Mouse (Mus musculus) heart, embryonic 15.5 days (tissue): ENCODE results near the gene Evi5. TPM values are rescaled to one million over a fixed set of nuclear protein-coding genes. Genes with fewer than 3 reads are reported as not detected.

ENCODE experiments used
- ATAC-seq: fragments of 200-750 bp; cut with Nextera tagmentation; replicated peaks from 2 replicates; pipeline ENCODE4 v1.8.0; 2017; ENCODE audit warnings: low read depth, moderate TSS enrichment; ENCODE audit not compliant: insufficient number of reproducible peaks, insufficient read depth, low FRiP score
- H3K27ac ChIP-seq: fragments of 300-500 bp; sonication (generic); 2 replicates; pipeline ENCODE4 v1.5.1; 2015; ENCODE audit warnings: mild to moderate bottlenecking, inconsistent platforms
- H3K27me3 ChIP-seq: fragments of 300-500 bp; sonication (generic); 2 replicates; pipeline ENCODE4 v1.6.1; 2015; ENCODE audit warnings: inconsistent platforms
- H3K36me3 ChIP-seq: fragments of 300-500 bp; sonication (generic); 2 replicates; pipeline ENCODE4 v1.6.1; 2015; ENCODE audit warnings: mild to moderate bottlenecking, inconsistent platforms
- H3K4me1 ChIP-seq: fragments of 300-500 bp; sonication (generic); replicated peaks from 2 replicates; pipeline ENCODE4 v1.6.1; 2015; ENCODE audit warnings: inconsistent platforms
- H3K4me2 ChIP-seq: fragments of 300-500 bp; sonication (generic); 2 replicates; pipeline ENCODE4 v1.6.1; 2015; ENCODE audit warnings: inconsistent platforms, mild to moderate bottlenecking, moderate library complexity
- H3K4me3 ChIP-seq: fragments of 300-500 bp; sonication (generic); 2 replicates; pipeline ENCODE4 v1.5.1; 2015; ENCODE audit warnings: mild to moderate bottlenecking, inconsistent platforms
- H3K9ac ChIP-seq: fragments of 300-500 bp; sonication (generic); 2 replicates; pipeline ENCODE4 v1.6.1; 2015; ENCODE audit warnings: mild to moderate bottlenecking, inconsistent platforms
- H3K9me3 ChIP-seq: fragments of 300-500 bp; sonication (generic); replicated peaks from 2 replicates; pipeline ENCODE4 v1.6.1; 2016; ENCODE audit warnings: inconsistent platforms
- WGBS: fragments of 180-500 bp; shearing (Covaris S2); methylation state at CpG from one replicate; pipeline ENCODE4 v1.1.7; 2015; ENCODE audit warnings: mixed read lengths; 5-methylcytosine and 5-hydroxymethylcytosine counted together
- polyA plus RNA-seq: library from polyadenylated mRNA; unstranded; fragments of >200 nt; fragmentation: Nextera tagmentation; extraction: Ambion mirVana; gene quantifications from 2 replicates; pipeline ENCODE4 v1.2.1, GENCODE M21; 2015

The Evi5 gene
- polyA plus RNA-seq, 1 experiment from 2014 or later: 44.9 TPM

GRCm38 (mm10) chr5:107772049-107772448, 102.9 kb downstream of the Evi5 start:
- WGBS: 67% methylated on average over 5 of the region's 5 CpGs
- 0 out of 2 replicates have a peak, but pooled peaks cover 2% of the 10 kb centered on the region for H3K9me3 ChIP-seq
- no peak overlapping the region for H3K9ac ChIP-seq

GRCm38 (mm10) chr5:107768224-107768623, 106.7 kb downstream of the Evi5 start:
- Histone ChIP-seq H3K9me3 (0 out of 2 replicates have a peak, but pooled peaks cover 2% of the 10 kb centered on the region), H3K4me1 (peaks cover 4% of the 10 kb centered on the region), H3K4me3 (no peak overlapping the region), H3K9ac (no peak overlapping the region), H3K36me3 (no peaks in the 10 kb centered on the region), H3K27me3 (no peaks in the 10 kb centered on the region), H3K4me2 (no peak overlapping the region), H3K27ac (no peak overlapping the region)
- ATAC-seq: no peak
- WGBS: 83% methylated on average over 1 of the region's 1 CpGs

More at GRCm38 (mm10) chr5:107772049-107772448, 102.9 kb downstream of the Evi5 start:
- ATAC-seq: no peak
- Histone ChIP-seq H3K27ac (no peak overlapping the region), H3K4me1 (no peaks in the 10 kb centered on the region), H3K4me2 (no peak overlapping the region), H3K4me3 (no peak overlapping the region), H3K27me3 (no peaks in the 10 kb centered on the region), H3K36me3 (no peaks in the 10 kb centered on the region)

GRCm38 (mm10) chr5:107765946-107766345, 109.0 kb downstream of the Evi5 start:
- ATAC-seq: no peak
- WGBS: 95% methylated on average over 4 of the region's 4 CpGs
- Histone ChIP-seq H3K4me2 (no peak overlapping the region), H3K4me3 (no peak overlapping the region), H3K4me1 (peaks cover 4% of the 10 kb centered on the region), H3K9ac (no peak overlapping the region), H3K27ac (no peak overlapping the region), H3K9me3 (0 out of 2 replicates have a peak, but pooled peaks cover 2% of the 10 kb centered on the region), H3K36me3 (no peaks in the 10 kb centered on the region), H3K27me3 (no peaks in the 10 kb centered on the region)

- H3K27me3 ChIP-seq: no peaks in the 10 kb centered on the region
- H3K27ac ChIP-seq: no peak overlapping the region
- WGBS: 52% methylated on average over 1 of the region's 1 CpGs
- peaks cover 4% of the 10 kb centered on the region for H3K4me1 ChIP-seq
- 0 out of 2 replicates have a peak, but pooled peaks cover 3% of the 10 kb centered on the region for H3K36me3 ChIP-seq
- H3K4me3 ChIP-seq: no peak overlapping the region
- ATAC-seq: no peak
- no peak overlapping the region for H3K4me2 ChIP-seq
- H3K9me3 ChIP-seq: 0 out of 2 replicates have a peak, but pooled peaks cover 2% of the 10 kb centered on the region
- H3K9ac ChIP-seq: no peak overlapping the region
These were observed 110.4 kb downstream of the Evi5 start for GRCm38 (mm10) chr5:107764486-107764885.

GRCm38 (mm10) chr5:107763674-107764073, 111.2 kb downstream of the Evi5 start:
- H3K27ac ChIP-seq: no peak overlapping the region
- H3K4me1 ChIP-seq: peaks cover 9% of the 10 kb centered on the region
- H3K36me3 ChIP-seq: 0 out of 2 replicates have a peak, but pooled peaks cover 3% of the 10 kb centered on the region
- H3K9me3 ChIP-seq: 0 out of 2 replicates have a peak, but pooled peaks cover 2% of the 10 kb centered on the region
- H3K4me3 ChIP-seq: no peak overlapping the region
- no peak overlapping the region for H3K4me2 ChIP-seq
- no peak overlapping the region for H3K9ac ChIP-seq
- no peaks in the 10 kb centered on the region for H3K27me3 ChIP-seq
- no peak for ATAC-seq

GRCm38 (mm10) chr5:107759121-107759520, 115.8 kb downstream of the Evi5 start:
- H3K27ac ChIP-seq: peak overlapping the region; percentile 12; the same call in 1 of the 2 replicates
- H3K9ac ChIP-seq: no peak overlapping the region
- H3K36me3 ChIP-seq: 0 out of 2 replicates have a peak, but pooled peaks cover 3% of the 10 kb centered on the region
- peaks cover 5% of the 10 kb centered on the region; the same call in 1 of the 2 replicates for H3K4me1 ChIP-seq
- no peaks in the 10 kb centered on the region for H3K27me3 ChIP-seq
- H3K4me3 ChIP-seq: no peak overlapping the region
- H3K4me2 ChIP-seq: no peak overlapping the region
- 10% methylated on average over 5 of the region's 5 CpGs for WGBS
- peak; percentile 62; the same call in 1 of the 2 replicates for ATAC-seq
- H3K9me3 ChIP-seq: no peaks in the 10 kb centered on the region

GRCm38 (mm10) chr5:107756072-107756471, 118.8 kb downstream of the Evi5 start:
- Histone ChIP-seq H3K4me1 (peaks cover 5% of the 10 kb centered on the region; the same call in 1 of the 2 replicates), H3K27me3 (no peaks in the 10 kb centered on the region), H3K9me3 (no peaks in the 10 kb centered on the region), H3K4me2 (no peak overlapping the region), H3K27ac (no peak overlapping the region), H3K36me3 (0 out of 2 replicates have a peak, but pooled peaks cover 3% of the 10 kb centered on the region), H3K4me3 (no peak overlapping the region), H3K9ac (no peak overlapping the region)
- WGBS: 71% methylated on average over 2 of the region's 2 CpGs
- ATAC-seq: no peak

- Histone ChIP-seq H3K36me3 (no peaks in the 10 kb centered on the region), H3K4me2 (no peak overlapping the region), H3K4me1 (peaks cover 5% of the 10 kb centered on the region; the same call in 1 of the 2 replicates), H3K27me3 (no peaks in the 10 kb centered on the region), H3K9me3 (no peaks in the 10 kb centered on the region), H3K4me3 (no peak overlapping the region), H3K27ac (no peak overlapping the region), H3K9ac (no peak overlapping the region)
- ATAC-seq: no peak
- WGBS: 79% methylated on average over 1 of the region's 1 CpGs
These were observed 120.2 kb downstream of the Evi5 start for GRCm38 (mm10) chr5:107754740-107755139.

- WGBS: 95% methylated on average over 7 of the region's 7 CpGs
These were observed 121.3 kb downstream of the Evi5 start for GRCm38 (mm10) chr5:107753656-107754055.

GRCm38 (mm10) chr5:107749229-107749916, 125.5 kb downstream of the Evi5 start:
- H3K9me3 ChIP-seq: no peaks in the 10 kb centered on the region
- H3K4me3 ChIP-seq: no peak overlapping the region
- no peaks in the 10 kb centered on the region for H3K4me1 ChIP-seq
- WGBS: 46% methylated on average over 9 of the region's 9 CpGs
- no peaks in the 10 kb centered on the region for H3K27me3 ChIP-seq
- no peak overlapping the region for H3K4me2 ChIP-seq
- no peak overlapping the region for H3K9ac ChIP-seq
- H3K27ac ChIP-seq: no peak overlapping the region
- ATAC-seq: no peak
- peaks cover 3% of the 10 kb centered on the region; the same call in 1 of the 2 replicates for H3K36me3 ChIP-seq

More at GRCm38 (mm10) chr5:107753656-107754055, 121.3 kb downstream of the Evi5 start:
- no peaks in the 10 kb centered on the region for H3K9me3 ChIP-seq
- no peak overlapping the region for H3K4me3 ChIP-seq
- no peaks in the 10 kb centered on the region for H3K4me1 ChIP-seq
- H3K4me2 ChIP-seq: no peak overlapping the region
- H3K36me3 ChIP-seq: no peaks in the 10 kb centered on the region
- no peak for ATAC-seq
- no peak overlapping the region for H3K9ac ChIP-seq
- H3K27me3 ChIP-seq: no peaks in the 10 kb centered on the region
- H3K27ac ChIP-seq: no peak overlapping the region

GRCm38 (mm10) chr5:107739023-107739422, 135.9 kb downstream of the Evi5 start:
- Histone ChIP-seq H3K4me2 (no peak overlapping the region), H3K27ac (no peak overlapping the region), H3K4me3 (no peak overlapping the region), H3K9me3 (no peaks in the 10 kb centered on the region), H3K9ac (no peak overlapping the region), H3K36me3 (no peaks in the 10 kb centered on the region), H3K27me3 (no peaks in the 10 kb centered on the region), H3K4me1 (no peaks in the 10 kb centered on the region)
- ATAC-seq: no peak
- WGBS: 90% methylated on average over 5 of the region's 5 CpGs

GRCm38 (mm10) chr5:107738296-107738695, 136.6 kb downstream of the Evi5 start:
- Histone ChIP-seq H3K9ac (no peak overlapping the region), H3K9me3 (no peaks in the 10 kb centered on the region), H3K27ac (no peak overlapping the region), H3K36me3 (no peaks in the 10 kb centered on the region), H3K4me1 (no peaks in the 10 kb centered on the region), H3K4me2 (no peak overlapping the region), H3K4me3 (no peak overlapping the region), H3K27me3 (no peaks in the 10 kb centered on the region)
- 74% methylated on average over 3 of the region's 3 CpGs for WGBS
- ATAC-seq: no peak
